Mouse (Mus musculus) limb, embryonic 14.5 days (tissue): ENCODE results near the gene Nfyb. TPM values are rescaled to one million over a fixed set of nuclear protein-coding genes. Genes with fewer than 3 reads are reported as not detected.

Source experiments
- ATAC-seq: fragments of 200-750 bp; cut with Nextera tagmentation; 2 replicates; pipeline ENCODE4 v1.8.0; 2017; ENCODE audit warnings: low read depth, moderate number of reproducible peaks, moderate TSS enrichment; ENCODE audit not compliant: low FRiP score
- DNase-seq: peaks from one replicate; pipeline ENCODE4 v3.0.0-alpha.2; 2015; ENCODE audit warnings: low spot score
- H3K27ac ChIP-seq: fragments of 300-500 bp; sonication (generic); replicated peaks from 2 replicates; pipeline ENCODE4 v1.5.1; 2014; ENCODE audit warnings: low read depth, mild to moderate bottlenecking, low read length, moderate library complexity, mixed read lengths
- H3K27me3 ChIP-seq: fragments of 300-500 bp; sonication (generic); 2 replicates; pipeline ENCODE4 v1.6.1; 2014; ENCODE audit warnings: low read length, mixed read lengths; ENCODE audit not compliant: control insufficient read depth, insufficient read depth
- H3K36me3 ChIP-seq: fragments of 300-500 bp; sonication (generic); 2 replicates; pipeline ENCODE4 v1.6.1; 2014; ENCODE audit warnings: mild to moderate bottlenecking, low read length, moderate library complexity, mixed read lengths; ENCODE audit not compliant: control insufficient read depth, insufficient read depth
- H3K4me1 ChIP-seq: fragments of 300-500 bp; sonication (generic); 2 replicates; pipeline ENCODE4 v1.6.1; 2014; ENCODE audit warnings: antibody characterized with exemption, low read length, mixed read lengths; ENCODE audit not compliant: control insufficient read depth, insufficient read depth
- H3K4me2 ChIP-seq: fragments of 300-500 bp; sonication (generic); replicated peaks from 2 replicates; pipeline ENCODE4 v1.6.1; 2014; ENCODE audit warnings: low read depth, mild to moderate bottlenecking, low read length, moderate library complexity; ENCODE audit not compliant: severe bottlenecking
- H3K4me3 ChIP-seq: fragments of 300-500 bp; sonication (generic); replicated peaks from 2 replicates; pipeline ENCODE4 v1.5.1; 2014; ENCODE audit warnings: low read length
- H3K9ac ChIP-seq: fragments of 300-500 bp; sonication (generic); 2 replicates; pipeline ENCODE4 v1.6.1; 2014; ENCODE audit warnings: mild to moderate bottlenecking, low read depth, low read length, moderate library complexity; ENCODE audit not compliant: severe bottlenecking
- H3K9me3 ChIP-seq: fragments of 300-500 bp; sonication (generic); 2 replicates; pipeline ENCODE4 v1.6.1; 2016; ENCODE audit warnings: low read length; ENCODE audit not compliant: control insufficient read depth
- POLR2A ChIP-seq: fragments of 200-500 bp; IDR thresholded peaks from 2 replicates; pipeline ENCODE4 v1.8.0; 2012; ENCODE audit warnings: inconsistent platforms, mild to moderate bottlenecking, moderate library complexity, borderline replicate concordance; ENCODE audit not compliant: insufficient read depth, insufficient read length; ENCODE audit errors: extremely low read depth
- WGBS: fragments of 180-500 bp; shearing (Covaris S2); extraction: QIAGEN DNeasy Blood & Tissue Kit; methylation state at CpG from one replicate; pipeline ENCODE4 v1.1.7; 2014; 5-methylcytosine and 5-hydroxymethylcytosine counted together
- polyA plus RNA-seq, 2 experiments: library from polyadenylated mRNA; depleted of rRNA in 1 of 2; stranded (reverse) in 1 of 2; unstranded in 1 of 2; fragments of >200 nt; fragmentation: Nextera tagmentation in 1 of 2; extraction: Ambion mirVana in 1 of 2; gene quantifications; 2 replicates each; pipeline versions ENCODE4 v1.2.1 to v1.2.3; 2012 to 2014

The Nfyb gene
- polyA plus RNA-seq, 2 experiments: 41.0 to 41.3 TPM

GRCm38 (mm10) chr10:82780322-82780721 lies 16.4 kb upstream of the Nfyb start:
- Histone ChIP-seq H3K9me3 (no peaks in the 10 kb centered on the region), H3K4me1 (0 out of 2 replicates have a peak, but pooled peaks cover 3% of the 10 kb centered on the region), H3K4me3 (no peak overlapping the region), H3K27ac (no peak overlapping the region), H3K4me2 (no peak overlapping the region), H3K36me3 (no peaks in the 10 kb centered on the region), H3K27me3 (no peaks in the 10 kb centered on the region), H3K9ac (no peak overlapping the region)
- TF ChIP-seq POLR2A: no peak
- 92% methylated on average over 3 of the region's 3 CpGs for WGBS
- ATAC-seq: no peak
- DNase-seq: no peak

- TF ChIP-seq POLR2A: no peak
- no peak overlapping the region for H3K9ac ChIP-seq
- ATAC-seq: no peak
- 97% methylated on average over 14 of the region's 14 CpGs for WGBS
- no peak overlapping the region for H3K4me3 ChIP-seq
- no peak overlapping the region for H3K4me2 ChIP-seq
- no peaks in the 10 kb centered on the region for H3K27me3 ChIP-seq
- H3K27ac ChIP-seq: no peak overlapping the region
- no peaks in the 10 kb centered on the region for H3K36me3 ChIP-seq
- 0 out of 2 replicates have a peak, but pooled peaks cover 3% of the 10 kb centered on the region for H3K4me1 ChIP-seq
- H3K9me3 ChIP-seq: no peaks in the 10 kb centered on the region
- no peak for DNase-seq
Measured at GRCm38 (mm10) chr10:82779831-82780230, 15.9 kb upstream of the Nfyb start.

DNA sequence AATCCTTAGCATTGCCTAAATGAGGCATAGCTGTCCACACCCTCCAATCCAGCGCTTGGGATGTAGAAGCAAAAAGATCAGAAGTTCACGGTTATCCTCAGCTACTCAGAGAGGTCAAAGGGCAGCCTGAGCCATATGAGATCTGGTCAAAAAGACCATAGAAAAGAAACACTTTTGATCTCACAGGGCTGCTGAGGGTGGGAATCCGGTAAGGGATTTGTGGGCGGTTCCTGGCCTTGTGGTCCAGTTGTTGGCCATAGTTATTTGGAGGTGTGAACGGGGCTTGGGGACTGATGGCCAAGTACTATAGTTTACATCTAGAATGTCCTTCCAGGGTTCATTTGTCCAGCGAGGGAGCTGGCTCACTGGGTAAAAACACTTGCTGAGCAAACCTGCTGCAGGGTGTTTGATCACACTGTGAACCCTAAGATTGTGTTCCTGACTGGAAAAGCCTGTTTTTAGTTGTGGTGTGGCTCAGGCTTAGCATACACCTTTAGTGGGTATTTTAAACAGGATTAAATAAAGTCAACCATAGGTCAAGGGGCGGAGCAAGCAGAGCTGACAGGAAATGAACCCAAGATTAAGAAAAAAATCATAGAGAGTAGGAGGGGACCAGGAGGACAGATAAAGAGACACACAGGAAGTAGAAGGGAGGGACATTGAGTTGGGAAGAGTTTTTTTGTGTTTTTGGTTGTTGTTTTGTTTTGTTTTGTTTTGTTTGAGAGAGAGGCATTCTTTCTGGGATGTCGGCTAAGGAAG lies 15.0 kb upstream of the Nfyb start:
- Histone ChIP-seq H3K36me3 (no peaks in the 10 kb centered on the region), H3K4me3 (no peak overlapping the region), H3K27me3 (no peaks in the 10 kb centered on the region), H3K9ac (no peak overlapping the region), H3K4me1 (0 out of 2 replicates have a peak, but pooled peaks cover 3% of the 10 kb centered on the region), H3K4me2 (no peak overlapping the region), H3K9me3 (no peaks in the 10 kb centered on the region), H3K27ac (no peak overlapping the region)
- TF ChIP-seq POLR2A: no peak
- 80% methylated on average over 8 of the region's 8 CpGs for WGBS
- DNase-seq (no peak), ATAC-seq (no peak)

- Histone ChIP-seq H3K27ac (no peak overlapping the region), H3K9me3 (no peaks in the 10 kb centered on the region), H3K27me3 (no peaks in the 10 kb centered on the region), H3K4me2 (no peak overlapping the region), H3K9ac (no peak overlapping the region), H3K4me3 (no peak overlapping the region), H3K36me3 (no peaks in the 10 kb centered on the region), H3K4me1 (0 out of 2 replicates have a peak, but pooled peaks cover 3% of the 10 kb centered on the region)
- ATAC-seq (no peak), DNase-seq (no peak)
- WGBS: 36% methylated on average over 13 of the region's 13 CpGs
- no peak for TF ChIP-seq POLR2A
Measured at GRCm38 (mm10) chr10:82777886-82778285, 13.9 kb upstream of the Nfyb start.

DNA sequence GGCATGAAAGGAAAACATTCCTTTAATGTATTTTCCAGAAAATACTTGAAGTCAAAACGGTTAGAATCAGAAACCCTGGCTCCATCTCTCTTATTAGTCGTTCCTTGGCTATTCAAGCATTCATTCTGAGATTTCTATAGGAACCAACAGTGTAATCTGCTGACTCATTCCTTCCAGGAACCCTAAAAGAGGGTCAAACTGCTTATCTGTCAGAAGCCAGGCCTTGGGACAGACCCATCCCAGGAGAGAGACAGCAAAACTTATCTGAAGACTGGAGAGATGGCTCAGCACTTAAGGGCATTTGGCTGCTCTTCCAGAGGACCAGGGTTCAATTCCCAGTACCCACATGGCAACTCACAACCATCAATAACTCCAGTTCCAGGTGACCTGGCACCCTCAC lies 13.1 kb upstream of the Nfyb start:
- no peak overlapping the region for H3K4me2 ChIP-seq

DNA sequence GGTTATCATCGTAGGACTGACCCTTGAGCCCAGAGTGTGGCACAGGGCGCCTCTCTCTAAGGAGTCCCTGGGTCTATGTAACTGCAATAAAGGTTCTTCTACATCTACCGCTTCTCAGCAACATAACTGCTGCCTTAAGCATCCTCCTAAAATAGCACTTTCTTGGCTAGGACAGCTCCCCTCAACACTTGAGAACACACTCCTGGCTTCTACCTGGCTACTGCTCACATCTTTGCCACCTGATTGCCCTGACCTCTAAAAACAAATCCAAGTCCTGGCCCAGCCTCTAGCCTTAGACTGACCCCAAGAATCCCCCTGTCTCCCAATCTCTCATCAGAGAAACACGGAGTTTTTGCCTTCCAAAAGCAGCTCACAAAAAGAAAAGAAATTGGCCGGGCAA lies 10.9 kb upstream of the Nfyb start:
- no peak for TF ChIP-seq POLR2A
- Histone ChIP-seq H3K27me3 (no peaks in the 10 kb centered on the region), H3K9me3 (no peaks in the 10 kb centered on the region), H3K4me3 (no peak overlapping the region), H3K4me1 (0 out of 2 replicates have a peak, but pooled peaks cover 3% of the 10 kb centered on the region), H3K27ac (no peak overlapping the region), H3K9ac (no peak overlapping the region), H3K4me2 (no peak overlapping the region), H3K36me3 (no peaks in the 10 kb centered on the region)
- 87% methylated on average over 5 of the region's 5 CpGs for WGBS
- no peak for ATAC-seq
- DNase-seq: no peak

More for the DNA sequence above, 13.1 kb upstream of the Nfyb start:
- no peak for ATAC-seq
- H3K4me1 ChIP-seq: 0 out of 2 replicates have a peak, but pooled peaks cover 3% of the 10 kb centered on the region
- no peaks in the 10 kb centered on the region for H3K27me3 ChIP-seq
- H3K36me3 ChIP-seq: no peaks in the 10 kb centered on the region
- WGBS: 63% methylated on average over 2 of the region's 2 CpGs
- no peak overlapping the region for H3K4me3 ChIP-seq
- H3K27ac ChIP-seq: no peak overlapping the region
- H3K9me3 ChIP-seq: no peaks in the 10 kb centered on the region
- no peak overlapping the region for H3K9ac ChIP-seq
- no peak for DNase-seq
- no peak for TF ChIP-seq POLR2A
